8 mouse cellular contexts compared by ENCODE assay signal in genomic region chr5:24481647-24482046, GRCm38 (mm10). TPM values are rescaled to one million over a fixed set of nuclear protein-coding genes. Genes with fewer than 3 reads are reported as not detected.
DNase-seq lines count a peak whose midpoint lies in the region; ATAC-seq and TF ChIP-seq lines count a peak whose summit lies in the region.
"Had no signal": no experiment of that assay in that cellular context is flagged by ENCODE, and none has a peak within 500 bp of the region (broad histone marks: within the 10 kb centered on the region; RNA-seq: fewer than 3 reads in every experiment).

No protein-coding gene starts in this region.

- DNase-seq in MEL (ENCODE audit: low read depth, low spot score), result peak; percentile 69
- DNase-seq in adrenal gland, postnatal 25 days, result peak; percentile 68
- DNase-seq in embryonic facial prominence, embryonic 11.5 days (ENCODE audit: low spot score), result peak; percentile 88
- peak; percentile 85 for DNase-seq in hindbrain, embryonic 10.5 days (ENCODE audit: low spot score)
- DNase-seq in layer of hippocampus, postnatal 25 days (ENCODE audit: extremely low spot score in 1 of 2, low spot score in 1 of 2), result peak; percentile 51 to 77
- DNase-seq in spleen, postnatal 10 days (ENCODE audit: low spot score in 2 of 2), result peak; percentile 33 to 69

- TF ChIP-seq CTCF in MEL (IDR thresholded peaks at IDR 0.05 in 2 of 3, conservative IDR thresholded peaks at IDR 0.05 in 1 of 3; ENCODE audit: control insufficient read depth in 1 of 3, insufficient read depth in 1 of 3, low read depth in 2 of 3, low read length in 3 of 3, poor library complexity in 1 of 3, severe bottlenecking in 1 of 3), result peak; percentile 72 to 78 (median 75)

- H3K27ac ChIP-seq in MEL (ENCODE audit: control insufficient read depth, low read depth, low read length), result no peak overlapping the region
- no peak overlapping the region for H3K27ac ChIP-seq in embryonic facial prominence, embryonic 11.5 days (replicated peaks; ENCODE audit: low read depth, low read length)
- H3K27ac ChIP-seq in hindbrain, embryonic 10.5 days, result peak overlapping the region; percentile 79; the same call in 1 of the 2 replicates

- H3K36me3 ChIP-seq in MEL (ENCODE audit: control insufficient read depth in 1 of 2, insufficient read depth in 2 of 2, low read length in 2 of 2), result peaks cover 0 to 12% of the 10 kb centered on the region in 2 experiments; a peak in 2 of 4 replicates
- H3K36me3 ChIP-seq in embryonic facial prominence, embryonic 11.5 days (replicated peaks; ENCODE audit: control insufficient read depth, insufficient read depth, low read depth, low read length), result peaks cover 13% of the 10 kb centered on the region
- H3K36me3 ChIP-seq in hindbrain, embryonic 10.5 days, result peaks cover 97% of the 10 kb centered on the region

- no peaks in the 10 kb centered on the region for H3K27me3 ChIP-seq in MEL (ENCODE audit: control insufficient read depth in 1 of 2, insufficient read depth in 2 of 2, low read length in 2 of 2)
- no peaks in the 10 kb centered on the region for H3K27me3 ChIP-seq in embryonic facial prominence, embryonic 11.5 days (ENCODE audit: control insufficient read depth, insufficient read depth, low read length)
- H3K27me3 ChIP-seq in hindbrain, embryonic 10.5 days (ENCODE audit: insufficient read depth, poor library complexity, severe bottlenecking), result peaks cover 34% of the 10 kb centered on the region

- H3K79me2 ChIP-seq in MEL (ENCODE audit: control insufficient read depth, insufficient read depth, low read length, poor library complexity), result no peaks in the 10 kb centered on the region

- no peak overlapping the region for H3K4me3 ChIP-seq in MEL (ENCODE audit: control insufficient read depth in 1 of 2, insufficient read depth in 1 of 2, low read depth in 2 of 2, low read length in 2 of 2)
- H3K4me3 ChIP-seq in embryonic facial prominence, embryonic 11.5 days (ENCODE audit: low read depth, low read length), result no peak overlapping the region
- 0 out of 2 replicates have a peak overlapping the region, but pooled peaks have one; percentile 5 for H3K4me3 ChIP-seq in hindbrain, embryonic 10.5 days

- 0% methylated on average over 3 of the region's 4 CpGs for WGBS in embryonic facial prominence, embryonic 11.5 days
- 4% methylated on average over 4 of the region's 4 CpGs for WGBS in hindbrain, embryonic 10.5 days

- TF ChIP-seq EP300 in MEL (IDR thresholded peaks at IDR 0.05; ENCODE audit: low read depth in 1 of 2, low read length in 2 of 2), result no peak

- H3K9ac ChIP-seq in MEL (ENCODE audit: control insufficient read depth, low read depth, low read length, poor library complexity, severe bottlenecking), result no peak overlapping the region
- no peak overlapping the region for H3K9ac ChIP-seq in embryonic facial prominence, embryonic 11.5 days (replicated peaks; ENCODE audit: low read length)

- no peak for TF ChIP-seq POLR2A in MEL (IDR thresholded peaks at IDR 0.05; ENCODE audit: control insufficient read depth in 1 of 2, insufficient read depth in 1 of 2, low read depth in 1 of 2, low read length in 2 of 2, poor library complexity in 1 of 2)

- no peak; the same call in none of the 2 replicates for TF ChIP-seq RAD21 in MEL (IDR thresholded peaks at IDR 0.05; ENCODE audit: low read depth, low read length)

- no peaks in the 10 kb centered on the region for H3K4me1 ChIP-seq in MEL (ENCODE audit: control insufficient read depth in 1 of 2, insufficient read depth in 2 of 2, low read length in 2 of 2)
- peaks cover 12% of the 10 kb centered on the region for H3K4me1 ChIP-seq in embryonic facial prominence, embryonic 11.5 days (ENCODE audit: control insufficient read depth, insufficient read depth, low read length)
- H3K4me1 ChIP-seq in hindbrain, embryonic 10.5 days (replicated peaks), result peaks cover 73% of the 10 kb centered on the region

- no peaks in the 10 kb centered on the region for H3K9me3 ChIP-seq in MEL (replicated peaks; ENCODE audit: insufficient read depth, low read length)
- H3K9me3 ChIP-seq in embryonic facial prominence, embryonic 11.5 days (replicated peaks; ENCODE audit: control insufficient read depth, low read length), result no peaks in the 10 kb centered on the region
- no peaks in the 10 kb centered on the region for H3K9me3 ChIP-seq in hindbrain, embryonic 10.5 days

- ATAC-seq in embryonic facial prominence, embryonic 11.5 days (replicated peaks; ENCODE audit: insufficient number of reproducible peaks, low FRiP score, low TSS enrichment, low read depth), result peak; percentile 19
- peak; percentile 45 for ATAC-seq in megakaryocyte progenitor cell, adult 5-6 weeks (replicated peaks; ENCODE audit: poor library complexity)

- H3K4me2 ChIP-seq in embryonic facial prominence, embryonic 11.5 days (ENCODE audit: low read depth, low read length), result no peak overlapping the region

TF ChIP-seq in MEL, 35 proteins besides CTCF, POLR2A, EP300 and RAD21:
- TF ChIP-seq SMC3 (IDR thresholded peaks at IDR 0.05; ENCODE audit: low read depth, low read length) (peak; percentile 37), JUND (IDR thresholded peaks at IDR 0.05; ENCODE audit: low read depth, low read length) (no peak)

RNA-seq across cellular contexts. Expression of gene Agap3, which starts 29.7 kb away (rescaled TPM):
- 104 and 116 TPM in 2 replicates for total RNA-seq in MEL (2012; rRNA removed)
- polyA plus RNA-seq in MEL (2012; ENCODE audit: insufficient read depth in 1 of 2, insufficient read length in 2 of 2, low read depth in 1 of 2, low replicate concordance in 2 of 2, missing spikeins in 1 of 2), result 100 to 1,000 TPM; 138 to 203 TPM
- total RNA-seq in adrenal gland, postnatal 25 days (2021), result 75.6 and 89.0 TPM in 2 replicates
- polyA plus RNA-seq in embryonic facial prominence, embryonic 11.5 days (2014; fragmentation: Nextera tagmentation; extraction: Ambion mirVana), result 40.0 and 45.1 TPM in 2 replicates
- polyA plus RNA-seq in hindbrain, embryonic 10.5 days (2016; fragmentation: Nextera tagmentation; extraction: Ambion mirVana), result 31.9 and 36.5 TPM in 2 replicates
- 100 to 1,000 TPM; 611 to 653 TPM for total RNA-seq in layer of hippocampus, postnatal 25 days (2021)
- 11.4 and 14.1 TPM in 2 replicates for total RNA-seq in megakaryocyte progenitor cell, adult 5-6 weeks (2015)
- 19.8 and 25.0 TPM in 2 replicates for total RNA-seq in megakaryocyte progenitor cell, adult 5-6 weeks (2017)

RNA-seq across cellular contexts. Expression of gene Tmub1, which starts 34.0 kb away (rescaled TPM):
- 16.4 and 17.8 TPM in 2 replicates for total RNA-seq in MEL (2012; rRNA removed)
- 10 to 100 TPM in 1 of 2 experiments, not detected in 1; 36.0 TPM for polyA plus RNA-seq in MEL (2012; ENCODE audit: insufficient read depth in 1 of 2, insufficient read length in 2 of 2, low read depth in 1 of 2, low replicate concordance in 2 of 2, missing spikeins in 1 of 2)
- total RNA-seq in adrenal gland, postnatal 25 days (2021), result 12.5 and 16.8 TPM in 2 replicates
- polyA plus RNA-seq in embryonic facial prominence, embryonic 11.5 days (2014; fragmentation: Nextera tagmentation; extraction: Ambion mirVana), result 20.2 and 24.7 TPM in 2 replicates
- 32.7 and 38.4 TPM in 2 replicates for polyA plus RNA-seq in hindbrain, embryonic 10.5 days (2016; fragmentation: Nextera tagmentation; extraction: Ambion mirVana)
- total RNA-seq in layer of hippocampus, postnatal 25 days (2021), result 10 to 100 TPM; 21.2 to 27.2 TPM
- total RNA-seq in megakaryocyte progenitor cell, adult 5-6 weeks (2015), result 7.3 and 7.7 TPM in 2 replicates
- total RNA-seq in megakaryocyte progenitor cell, adult 5-6 weeks (2017), result 13.7 and 14.9 TPM in 2 replicates

RNA-seq across cellular contexts. Expression of gene Fastk, which starts 36.6 kb away (rescaled TPM):
- total RNA-seq in MEL (2012; rRNA removed), result 87.6 and 111 TPM in 2 replicates
- 100 to 1,000 TPM; 228 to 273 TPM for polyA plus RNA-seq in MEL (2012; ENCODE audit: insufficient read depth in 1 of 2, insufficient read length in 2 of 2, low read depth in 1 of 2, low replicate concordance in 2 of 2, missing spikeins in 1 of 2)
- 114 and 119 TPM in 2 replicates for total RNA-seq in adrenal gland, postnatal 25 days (2021)
- polyA plus RNA-seq in embryonic facial prominence, embryonic 11.5 days (2014; fragmentation: Nextera tagmentation; extraction: Ambion mirVana), result 77.8 and 88.2 TPM in 2 replicates
- 114 and 127 TPM in 2 replicates for polyA plus RNA-seq in hindbrain, embryonic 10.5 days (2016; fragmentation: Nextera tagmentation; extraction: Ambion mirVana)
- total RNA-seq in layer of hippocampus, postnatal 25 days (2021), result 100 to 1,000 TPM; 119 to 121 TPM
- 35.7 and 44.6 TPM in 2 replicates for total RNA-seq in megakaryocyte progenitor cell, adult 5-6 weeks (2015)
- total RNA-seq in megakaryocyte progenitor cell, adult 5-6 weeks (2017), result 17.4 and 25.7 TPM in 2 replicates

RNA-seq across cellular contexts. Expression of gene Gbx1, which starts 45.4 kb away (rescaled TPM):
- total RNA-seq in MEL (2012; rRNA removed), result 0.08 and 0.36 TPM in 2 replicates
- polyA plus RNA-seq in MEL (2012; ENCODE audit: insufficient read depth in 1 of 2, insufficient read length in 2 of 2, low read depth in 1 of 2, low replicate concordance in 2 of 2, missing spikeins in 1 of 2), result under 1 TPM in 1 of 2 experiments, not detected in 1; 0.49 TPM
- total RNA-seq in adrenal gland, postnatal 25 days (2021), result not detected in 2 replicates
- 0.07 and 0.13 TPM in 2 replicates for polyA plus RNA-seq in embryonic facial prominence, embryonic 11.5 days (2014; fragmentation: Nextera tagmentation; extraction: Ambion mirVana)
- polyA plus RNA-seq in hindbrain, embryonic 10.5 days (2016; fragmentation: Nextera tagmentation; extraction: Ambion mirVana), result 1.3 and 1.5 TPM in 2 replicates
- under 1 TPM; 0.10 to 0.16 TPM for total RNA-seq in layer of hippocampus, postnatal 25 days (2021)
- total RNA-seq in megakaryocyte progenitor cell, adult 5-6 weeks (2015), result not detected in 2 replicates
- not detected in 2 replicates for total RNA-seq in megakaryocyte progenitor cell, adult 5-6 weeks (2017)
- total RNA-seq: hematopoietic stem cell, adult 5-6 weeks had no signal

RNA-seq across cellular contexts. Expression of gene Slc4a2, which starts 58.0 kb away (rescaled TPM):
- 20.1 and 20.9 TPM in 2 replicates for total RNA-seq in MEL (2012; rRNA removed)
- polyA plus RNA-seq in MEL (2012; ENCODE audit: insufficient read depth in 1 of 2, insufficient read length in 2 of 2, low read depth in 1 of 2, low replicate concordance in 2 of 2, missing spikeins in 1 of 2), result 10 to 100 TPM in 1 of 2 experiments, not detected in 1; 56.3 TPM
- total RNA-seq in adrenal gland, postnatal 25 days (2021), result 50.5 and 59.1 TPM in 2 replicates
- polyA plus RNA-seq in embryonic facial prominence, embryonic 11.5 days (2014; fragmentation: Nextera tagmentation; extraction: Ambion mirVana), result 16.5 and 20.6 TPM in 2 replicates
- polyA plus RNA-seq in hindbrain, embryonic 10.5 days (2016; fragmentation: Nextera tagmentation; extraction: Ambion mirVana), result 33.5 and 39.7 TPM in 2 replicates
- 10 to 100 TPM; 31.7 to 34.4 TPM for total RNA-seq in layer of hippocampus, postnatal 25 days (2021)
- total RNA-seq in megakaryocyte progenitor cell, adult 5-6 weeks (2015), result 11.4 and 13.1 TPM in 2 replicates
- 19.0 and 24.1 TPM in 2 replicates for total RNA-seq in megakaryocyte progenitor cell, adult 5-6 weeks (2017)
